Mouse (Mus musculus): ENCODE measurements around the gene Klk11. TPM values are rescaled to one million over a fixed set of nuclear protein-coding genes. Genes with fewer than 3 reads are reported as not detected.

Gene Klk11
- total and polyA plus RNA-seq, 3 experiments, result not detected

DNA sequence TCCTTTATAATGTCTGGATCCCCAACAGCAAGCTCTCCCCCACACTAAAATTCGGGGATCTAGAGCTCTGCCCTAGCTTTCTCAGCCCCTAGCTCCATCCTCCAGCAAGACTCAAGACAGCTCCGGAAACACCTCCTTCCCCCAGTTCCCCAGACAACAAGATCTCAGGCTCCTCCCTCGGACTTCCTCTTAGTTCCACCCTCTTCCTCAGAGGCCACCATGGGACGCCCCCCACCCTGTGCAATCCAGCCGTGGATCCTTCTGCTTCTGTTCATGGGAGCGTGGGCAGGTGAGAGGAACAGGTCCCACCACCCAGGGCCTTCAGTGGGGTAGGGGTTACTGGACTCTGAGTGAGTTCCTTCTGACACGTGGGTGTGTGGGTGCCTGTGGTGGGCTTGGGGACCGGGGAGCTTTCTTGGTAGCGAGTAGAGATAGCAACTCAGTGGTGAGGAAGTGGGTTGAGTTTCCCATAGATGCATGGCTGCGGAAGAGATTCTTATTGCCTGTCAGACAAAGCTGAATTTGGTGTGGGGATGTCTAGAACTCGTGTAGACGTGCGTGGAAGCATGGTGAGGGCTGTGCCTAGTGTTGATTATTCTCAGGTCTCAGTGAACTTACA, 23.5 kb downstream of the Klk11 start:
- no peak for DNase-seq (ENCODE audit: low read depth, low spot score)
- no peaks in the 10 kb centered on the region for H3K79me2 ChIP-seq (ENCODE audit: control insufficient read depth, insufficient read depth, low read length, poor library complexity)
- no peak overlapping the region for H3K9ac ChIP-seq (ENCODE audit: control insufficient read depth, low read depth, low read length, poor library complexity, severe bottlenecking)
- no peaks in the 10 kb centered on the region for H3K9me3 ChIP-seq (replicated peaks; ENCODE audit: insufficient read depth, low read length)
- H3K4me1 ChIP-seq (ENCODE audit: control insufficient read depth in 1 of 2, insufficient read depth in 2 of 2, low read length in 2 of 2), result no peaks in the 10 kb centered on the region
- no peaks in the 10 kb centered on the region for H3K27me3 ChIP-seq (ENCODE audit: control insufficient read depth in 1 of 2, insufficient read depth in 2 of 2, low read length in 2 of 2)
- no peak for TF ChIP-seq UBTF (IDR thresholded peaks at IDR 0.05; ENCODE audit: borderline replicate concordance, insufficient read depth, low read depth, low read length)
- TF ChIP-seq CHD2 (IDR thresholded peaks at IDR 0.05; ENCODE audit: low read length), result no peak
- no peak for TF ChIP-seq EP300 (IDR thresholded peaks at IDR 0.05; ENCODE audit: low read depth in 1 of 2, low read length in 2 of 2)
- no peak for TF ChIP-seq MEF2A (IDR thresholded peaks at IDR 0.05; ENCODE audit: extremely low read depth, insufficient replicate concordance, low read depth, low read length, poor library complexity, severe bottlenecking)
- H3K27ac ChIP-seq (ENCODE audit: control insufficient read depth, low read depth, low read length), result no peak overlapping the region
- H3K36me3 ChIP-seq (ENCODE audit: control insufficient read depth in 1 of 2, insufficient read depth in 2 of 2, low read length in 2 of 2), result no peaks in the 10 kb centered on the region
- H3K4me3 ChIP-seq (ENCODE audit: control insufficient read depth in 1 of 2, insufficient read depth in 1 of 2, low read depth in 2 of 2, low read length in 2 of 2), result no peak overlapping the region

DNA sequence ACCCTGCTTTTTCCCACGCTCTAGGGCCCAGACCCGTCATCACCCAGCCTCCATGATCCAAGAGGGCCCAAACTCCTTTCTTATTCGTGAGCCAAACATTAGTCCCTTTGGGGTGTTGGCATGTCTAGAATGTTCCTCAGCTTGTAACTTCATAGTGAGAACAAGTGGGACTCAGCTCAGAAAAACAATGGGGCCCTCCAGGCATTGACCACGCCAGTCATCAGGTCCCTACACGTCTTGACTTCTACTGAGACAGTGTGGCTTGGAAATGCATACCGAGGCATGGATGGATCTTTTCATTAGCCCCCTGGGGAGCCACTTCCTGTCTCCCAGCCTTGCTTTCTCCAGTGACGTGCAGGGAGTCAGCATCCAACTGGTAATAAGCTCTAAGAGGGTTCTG, 25.5 kb downstream of the Klk11 start:
- DNase-seq (ENCODE audit: low read depth, low spot score), result no peak
- Histone ChIP-seq H3K27ac (ENCODE audit: control insufficient read depth, low read depth, low read length) (no peak overlapping the region), H3K9ac (ENCODE audit: control insufficient read depth, low read depth, low read length, poor library complexity, severe bottlenecking) (no peak overlapping the region), H3K4me1 (ENCODE audit: control insufficient read depth in 1 of 2, insufficient read depth in 2 of 2, low read length in 2 of 2) (no peaks in the 10 kb centered on the region), H3K27me3 (ENCODE audit: control insufficient read depth in 1 of 2, insufficient read depth in 2 of 2, low read length in 2 of 2) (no peaks in the 10 kb centered on the region), H3K79me2 (ENCODE audit: control insufficient read depth, insufficient read depth, low read length, poor library complexity) (no peaks in the 10 kb centered on the region), H3K36me3 (ENCODE audit: control insufficient read depth in 1 of 2, insufficient read depth in 2 of 2, low read length in 2 of 2) (no peaks in the 10 kb centered on the region), H3K9me3 (replicated peaks; ENCODE audit: insufficient read depth, low read length) (no peaks in the 10 kb centered on the region), H3K4me3 (ENCODE audit: control insufficient read depth in 1 of 2, insufficient read depth in 1 of 2, low read depth in 2 of 2, low read length in 2 of 2) (no peak overlapping the region)
- no peak for TF ChIP-seq TCF12 (IDR thresholded peaks at IDR 0.05; ENCODE audit: low read depth, low read length)
- TF ChIP-seq EP300 (IDR thresholded peaks at IDR 0.05; ENCODE audit: low read depth in 1 of 2, low read length in 2 of 2), result no peak
- no peak for TF ChIP-seq NELFE (IDR thresholded peaks at IDR 0.05; ENCODE audit: low read depth, low read length)
- TF ChIP-seq MYC (IDR thresholded peaks at IDR 0.05; ENCODE audit: low read depth, low read length), result no peak
- TF ChIP-seq MAZ (IDR thresholded peaks at IDR 0.05; ENCODE audit: low read depth, low read length), result no peak
- TF ChIP-seq KAT2A (conservative IDR thresholded peaks at IDR 0.05; ENCODE audit: low read depth, low read length), result no peak
- no peak for TF ChIP-seq TBP (IDR thresholded peaks at IDR 0.05; ENCODE audit: low read depth, low read length)
- no peak for TF ChIP-seq JUND (IDR thresholded peaks at IDR 0.05; ENCODE audit: low read depth, low read length)
- TF ChIP-seq ELF1 (IDR thresholded peaks at IDR 0.05; ENCODE audit: low read depth, low read length), result no peak
- TF ChIP-seq GATA1 (IDR thresholded peaks at IDR 0.05; ENCODE audit: low read depth, low read length), result no peak
- TF ChIP-seq SMC3 (IDR thresholded peaks at IDR 0.05; ENCODE audit: low read depth, low read length), result no peak
- no peak for TF ChIP-seq POLR2AphosphoS5 (IDR thresholded peaks at IDR 0.05; ENCODE audit: borderline replicate concordance, low read depth, low read length)
